Mouse (Mus musculus): ENCODE data around the gene Bola3. TPM values are rescaled to one million over a fixed set of nuclear protein-coding genes. Genes with fewer than 3 reads are reported as not detected.

Gene Bola3
- polyA plus RNA-seq, 1 experiment from 2014 or later: 117 TPM

- H3K4me1 ChIP-seq (replicated peaks; ENCODE audit: control insufficient read depth, insufficient read depth, low read length): no peaks in the 10 kb centered on the region
- no peak overlapping the region for H3K4me3 ChIP-seq (ENCODE audit: low read depth, low read length)
- no peak overlapping the region for H3K9ac ChIP-seq (ENCODE audit: low read depth, low read length)
- ATAC-seq (ENCODE audit: low FRiP score): no peak
- H3K27ac ChIP-seq (ENCODE audit: low read depth, low read length): no peak overlapping the region
- WGBS: 93% methylated on average over 21 of the region's 21 CpGs
- DNase-seq (ENCODE audit: low spot score): no peak
- H3K27me3 ChIP-seq (ENCODE audit: control insufficient read depth, insufficient read depth, low read length): no peaks in the 10 kb centered on the region
- peaks cover 43% of the 10 kb centered on the region for H3K36me3 ChIP-seq (ENCODE audit: control insufficient read depth, insufficient read depth, low read length)
- H3K4me2 ChIP-seq (replicated peaks; ENCODE audit: low read depth, low read length): no peak overlapping the region
- no peaks in the 10 kb centered on the region for H3K9me3 ChIP-seq (ENCODE audit: control insufficient read depth, low read length)
Measured at GRCm38 (mm10) chr6:83370316-83370965, 21.5 kb downstream of the Bola3 start.

GRCm38 (mm10) chr6:83371350-83371749 is 22.4 kb downstream of the Bola3 start:
- Histone ChIP-seq H3K9ac (ENCODE audit: low read depth, low read length) (no peak overlapping the region), H3K4me2 (replicated peaks; ENCODE audit: low read depth, low read length) (no peak overlapping the region), H3K27me3 (ENCODE audit: control insufficient read depth, insufficient read depth, low read length) (no peaks in the 10 kb centered on the region), H3K4me1 (replicated peaks; ENCODE audit: control insufficient read depth, insufficient read depth, low read length) (no peaks in the 10 kb centered on the region), H3K27ac (ENCODE audit: low read depth, low read length) (no peak overlapping the region), H3K4me3 (ENCODE audit: low read depth, low read length) (no peak overlapping the region), H3K36me3 (ENCODE audit: control insufficient read depth, insufficient read depth, low read length) (peaks cover 45% of the 10 kb centered on the region), H3K9me3 (ENCODE audit: control insufficient read depth, low read length) (no peaks in the 10 kb centered on the region)
- ATAC-seq (ENCODE audit: low FRiP score) (no peak), DNase-seq (ENCODE audit: low spot score) (no peak)
- WGBS: 85% methylated on average over 3 of the region's 3 CpGs

GRCm38 (mm10) chr6:83373704-83374300 is 24.9 kb downstream of the Bola3 start:
- H3K9ac ChIP-seq (ENCODE audit: low read depth, low read length): no peak overlapping the region

GRCm38 (mm10) chr6:83381510-83382491 is 32.9 kb downstream of the Bola3 start:
- no peaks in the 10 kb centered on the region for H3K9me3 ChIP-seq (ENCODE audit: control insufficient read depth, low read length)
- H3K4me2 ChIP-seq (replicated peaks; ENCODE audit: low read depth, low read length): no peak overlapping the region
- no peak overlapping the region for H3K4me3 ChIP-seq (ENCODE audit: low read depth, low read length)
- H3K36me3 ChIP-seq (ENCODE audit: control insufficient read depth, insufficient read depth, low read length): peaks cover 7% of the 10 kb centered on the region
- no peak overlapping the region for H3K27ac ChIP-seq (ENCODE audit: low read depth, low read length)
- H3K9ac ChIP-seq (ENCODE audit: low read depth, low read length): no peak overlapping the region
- no peak for ATAC-seq (ENCODE audit: low FRiP score)
- no peaks in the 10 kb centered on the region for H3K27me3 ChIP-seq (ENCODE audit: control insufficient read depth, insufficient read depth, low read length)
- DNase-seq (ENCODE audit: low spot score): no peak
- no peaks in the 10 kb centered on the region for H3K4me1 ChIP-seq (replicated peaks; ENCODE audit: control insufficient read depth, insufficient read depth, low read length)
- WGBS: 89% methylated on average over 10 of the region's 10 CpGs

More at GRCm38 (mm10) chr6:83373704-83374300, 24.9 kb downstream of the Bola3 start:
- ATAC-seq (ENCODE audit: low FRiP score): no peak
- Histone ChIP-seq H3K27ac (ENCODE audit: low read depth, low read length) (no peak overlapping the region), H3K27me3 (ENCODE audit: control insufficient read depth, insufficient read depth, low read length) (no peaks in the 10 kb centered on the region), H3K4me2 (replicated peaks; ENCODE audit: low read depth, low read length) (no peak overlapping the region), H3K4me3 (ENCODE audit: low read depth, low read length) (no peak overlapping the region), H3K4me1 (replicated peaks; ENCODE audit: control insufficient read depth, insufficient read depth, low read length) (no peaks in the 10 kb centered on the region), H3K9me3 (ENCODE audit: control insufficient read depth, low read length) (no peaks in the 10 kb centered on the region), H3K36me3 (ENCODE audit: control insufficient read depth, insufficient read depth, low read length) (peaks cover 34% of the 10 kb centered on the region)
- 85% methylated on average over 9 of the region's 9 CpGs for WGBS
- no peak for DNase-seq (ENCODE audit: low spot score)

- ATAC-seq (ENCODE audit: low FRiP score): no peak
- Histone ChIP-seq H3K4me3 (ENCODE audit: low read depth, low read length) (no peak overlapping the region), H3K9me3 (ENCODE audit: control insufficient read depth, low read length) (no peaks in the 10 kb centered on the region), H3K9ac (ENCODE audit: low read depth, low read length) (no peak overlapping the region), H3K4me2 (replicated peaks; ENCODE audit: low read depth, low read length) (no peak overlapping the region), H3K4me1 (replicated peaks; ENCODE audit: control insufficient read depth, insufficient read depth, low read length) (no peaks in the 10 kb centered on the region), H3K27ac (ENCODE audit: low read depth, low read length) (no peak overlapping the region), H3K36me3 (ENCODE audit: control insufficient read depth, insufficient read depth, low read length) (0 out of 2 replicates have a peak, but pooled peaks cover 2% of the 10 kb centered on the region), H3K27me3 (ENCODE audit: control insufficient read depth, insufficient read depth, low read length) (no peaks in the 10 kb centered on the region)
- DNase-seq (ENCODE audit: low spot score): no peak
- 95% methylated on average over 9 of the region's 9 CpGs for WGBS
Measured at GRCm38 (mm10) chr6:83385569-83386090, 36.7 kb downstream of the Bola3 start.

- H3K36me3 ChIP-seq (ENCODE audit: control insufficient read depth, insufficient read depth, low read length): 0 out of 2 replicates have a peak, but pooled peaks cover 2% of the 10 kb centered on the region
- ATAC-seq (ENCODE audit: low FRiP score) (no peak), DNase-seq (ENCODE audit: low spot score) (no peak)
- no peak overlapping the region for H3K4me3 ChIP-seq (ENCODE audit: low read depth, low read length)
- H3K9ac ChIP-seq (ENCODE audit: low read depth, low read length): no peak overlapping the region
- WGBS: 93% methylated on average over 8 of the region's 8 CpGs
- no peaks in the 10 kb centered on the region for H3K9me3 ChIP-seq (ENCODE audit: control insufficient read depth, low read length)
- no peak overlapping the region for H3K4me2 ChIP-seq (replicated peaks; ENCODE audit: low read depth, low read length)
- H3K4me1 ChIP-seq (replicated peaks; ENCODE audit: control insufficient read depth, insufficient read depth, low read length): no peaks in the 10 kb centered on the region
- H3K27ac ChIP-seq (ENCODE audit: low read depth, low read length): no peak overlapping the region
- H3K27me3 ChIP-seq (ENCODE audit: control insufficient read depth, insufficient read depth, low read length): no peaks in the 10 kb centered on the region
Measured at GRCm38 (mm10) chr6:83392166-83392780, 43.3 kb downstream of the Bola3 start.

- Histone ChIP-seq H3K4me3 (ENCODE audit: low read depth, low read length) (no peak overlapping the region), H3K4me2 (replicated peaks; ENCODE audit: low read depth, low read length) (no peak overlapping the region), H3K9me3 (ENCODE audit: control insufficient read depth, low read length) (no peaks in the 10 kb centered on the region), H3K27ac (ENCODE audit: low read depth, low read length) (no peak overlapping the region), H3K36me3 (ENCODE audit: control insufficient read depth, insufficient read depth, low read length) (peaks cover 6% of the 10 kb centered on the region; the same call in 1 of the 2 replicates), H3K4me1 (replicated peaks; ENCODE audit: control insufficient read depth, insufficient read depth, low read length) (no peaks in the 10 kb centered on the region), H3K27me3 (ENCODE audit: control insufficient read depth, insufficient read depth, low read length) (no peaks in the 10 kb centered on the region), H3K9ac (ENCODE audit: low read depth, low read length) (no peak overlapping the region)
- 92% methylated on average over 4 of the region's 4 CpGs for WGBS
- ATAC-seq (ENCODE audit: low FRiP score): no peak
- no peak for DNase-seq (ENCODE audit: low spot score)
Measured at GRCm38 (mm10) chr6:83394122-83394521, 45.2 kb downstream of the Bola3 start.

- Histone ChIP-seq H3K9me3 (ENCODE audit: control insufficient read depth, low read length) (no peaks in the 10 kb centered on the region), H3K4me2 (replicated peaks; ENCODE audit: low read depth, low read length) (no peak overlapping the region), H3K4me3 (ENCODE audit: low read depth, low read length) (no peak overlapping the region), H3K27me3 (ENCODE audit: control insufficient read depth, insufficient read depth, low read length) (no peaks in the 10 kb centered on the region), H3K27ac (ENCODE audit: low read depth, low read length) (no peak overlapping the region), H3K4me1 (replicated peaks; ENCODE audit: control insufficient read depth, insufficient read depth, low read length) (no peaks in the 10 kb centered on the region), H3K9ac (ENCODE audit: low read depth, low read length) (no peak overlapping the region), H3K36me3 (ENCODE audit: control insufficient read depth, insufficient read depth, low read length) (peaks cover 6% of the 10 kb centered on the region; the same call in 1 of the 2 replicates)
- WGBS: 95% methylated on average over 15 of the region's 15 CpGs
- ATAC-seq (ENCODE audit: low FRiP score): no peak
- DNase-seq (ENCODE audit: low spot score): no peak
Measured at GRCm38 (mm10) chr6:83395544-83396229, 46.7 kb downstream of the Bola3 start.

Measured in hindbrain, embryonic 11.5 days (tissue).